Mouse (Mus musculus) midbrain, embryonic 10.5 days (tissue): Measurements from ENCODE around the gene Fmo3. TPM values are rescaled to one million over a fixed set of nuclear protein-coding genes. Genes with fewer than 3 reads are reported as not detected.

ENCODE experiments used
- DNase-seq: peaks from one replicate; pipeline ENCODE4 v3.0.0-alpha.2; 2017; ENCODE audit warnings: low spot score
- H3K27ac ChIP-seq: fragments of 300-500 bp; sonication (generic); replicated peaks from 2 replicates; pipeline ENCODE4 v1.5.1; 2016; ENCODE audit warnings: mild to moderate bottlenecking
- H3K27me3 ChIP-seq: fragments of 300-500 bp; sonication (generic); 2 replicates; pipeline ENCODE4 v1.6.1; 2016; ENCODE audit warnings: low read depth, mild to moderate bottlenecking; ENCODE audit not compliant: poor library complexity, severe bottlenecking
- H3K36me3 ChIP-seq: fragments of 300-500 bp; sonication (generic); 2 replicates; pipeline ENCODE4 v1.6.1; 2016; ENCODE audit warnings: mild to moderate bottlenecking, moderate library complexity
- H3K4me1 ChIP-seq: fragments of 300-500 bp; sonication (generic); 2 replicates; pipeline ENCODE4 v1.6.1; 2016
- H3K4me3 ChIP-seq: fragments of 300-500 bp; sonication (generic); 2 replicates; pipeline ENCODE4 v1.5.1; 2016; ENCODE audit warnings: mild to moderate bottlenecking, moderate library complexity
- H3K9me3 ChIP-seq: fragments of 300-500 bp; sonication (generic); replicated peaks from 2 replicates; pipeline ENCODE4 v1.6.1; 2016; ENCODE audit warnings: mild to moderate bottlenecking
- WGBS: fragments of 180-500 bp; shearing (Covaris S2); methylation state at CpG from one replicate; pipeline ENCODE4 v1.1.7; 2016; 5-methylcytosine and 5-hydroxymethylcytosine counted together
- polyA plus RNA-seq: library from polyadenylated mRNA; unstranded; fragments of >200 nt; fragmentation: Nextera tagmentation; extraction: Ambion mirVana; gene quantifications from 2 replicates; pipeline ENCODE4 v1.2.1, GENCODE M21; 2016

Fmo3 gene
- polyA plus RNA-seq, 1 experiment from 2014 or later = not detected

DNA sequence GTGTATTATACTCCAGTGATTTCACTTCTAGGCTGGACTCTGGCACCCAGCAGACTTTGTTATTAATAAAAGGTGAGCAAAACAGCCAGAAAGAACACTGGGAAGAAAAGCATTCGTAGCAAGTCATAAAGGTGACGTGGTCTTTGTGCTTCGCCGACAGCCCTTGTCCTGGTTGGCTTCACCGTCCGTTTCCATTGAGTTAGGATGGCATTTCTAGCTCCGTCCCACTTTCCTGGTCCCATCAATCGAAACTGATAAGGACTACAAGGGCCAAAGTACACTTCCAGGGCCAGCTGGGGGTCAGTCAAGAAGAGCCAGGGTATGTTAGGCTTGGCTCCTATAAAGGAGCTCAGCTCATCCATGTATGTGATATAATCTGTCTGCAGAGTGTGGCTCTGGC lies 67.7 kb downstream of the Fmo3 start:
- no peak overlapping the region for H3K27ac ChIP-seq
- no peaks in the 10 kb centered on the region for H3K27me3 ChIP-seq
- no peaks in the 10 kb centered on the region for H3K9me3 ChIP-seq
- no peak for DNase-seq
- H3K36me3 ChIP-seq = no peaks in the 10 kb centered on the region
- H3K4me3 ChIP-seq = no peak overlapping the region
- peaks cover 6% of the 10 kb centered on the region; the same call in 1 of the 2 replicates for H3K4me1 ChIP-seq
- 80% methylated on average over 8 of the region's 8 CpGs for WGBS

- no peak overlapping the region for H3K4me3 ChIP-seq
- H3K36me3 ChIP-seq = no peaks in the 10 kb centered on the region
- DNase-seq = no peak
- H3K4me1 ChIP-seq = peaks cover 6% of the 10 kb centered on the region; the same call in 1 of the 2 replicates
- H3K27me3 ChIP-seq = no peaks in the 10 kb centered on the region
- 88% methylated on average over 4 of the region's 4 CpGs for WGBS
- H3K9me3 ChIP-seq = no peaks in the 10 kb centered on the region
- H3K27ac ChIP-seq = no peak overlapping the region
Measured at GRCm38 (mm10) chr1:162914932-162915556, 69.3 kb downstream of the Fmo3 start.

GRCm38 (mm10) chr1:162912085-162912484 lies 72.2 kb downstream of the Fmo3 start:
- H3K27me3 ChIP-seq = no peaks in the 10 kb centered on the region
- H3K36me3 ChIP-seq = no peaks in the 10 kb centered on the region

More at GRCm38 (mm10) chr1:162912085-162912484, 72.2 kb downstream of the Fmo3 start:
- H3K27ac ChIP-seq = no peak overlapping the region
- peaks cover 6% of the 10 kb centered on the region; the same call in 1 of the 2 replicates for H3K4me1 ChIP-seq
- H3K9me3 ChIP-seq = no peaks in the 10 kb centered on the region
- no peak overlapping the region for H3K4me3 ChIP-seq
- no peak for DNase-seq

Other genes starting within 250 kb of the Fmo3 start
- gene Prrc2c, start 244.0 kb downstream of the Fmo3 start, polyA plus RNA-seq = 144 and 148 TPM in 2 replicates
- gene Fmo4, start 170.6 kb downstream of the Fmo3 start, polyA plus RNA-seq = 0.58 and 0.95 TPM in 2 replicates
- gene Fmo1, start 117.9 kb downstream of the Fmo3 start, polyA plus RNA-seq = 10.9 and 14.7 TPM in 2 replicates
- 0.02 TPM in 1 of 2 replicates, not detected in the other for gene Fmo2, start 85.8 kb downstream of the Fmo3 start, polyA plus RNA-seq
- not detected in 2 replicates for gene Fmo6, start 47.0 kb downstream of the Fmo3 start, polyA plus RNA-seq
- gene Mroh9, start 101.1 kb upstream of the Fmo3 start, polyA plus RNA-seq = not detected in 2 replicates